Mouse (Mus musculus): ENCODE results near the gene Fadd. TPM values are rescaled to one million over a fixed set of nuclear protein-coding genes. Genes with fewer than 3 reads are reported as not detected.

Fadd gene
- polyA plus RNA-seq, 1 experiment from 2014 or later = 4.7 TPM

GRCm38 (mm10) chr7:144612829-144613228 lies 30.6 kb upstream of the Fadd start:
- 80% methylated on average over 4 of the region's 4 CpGs for WGBS

GRCm38 (mm10) chr7:144612351-144612750 lies 30.1 kb upstream of the Fadd start:
- H3K27me3 ChIP-seq (replicated peaks; ENCODE audit: control insufficient read depth, insufficient read depth, low read length) = no peaks in the 10 kb centered on the region
- H3K27ac ChIP-seq (ENCODE audit: low read depth, low read length) = no peak overlapping the region
- H3K9me3 ChIP-seq (ENCODE audit: control insufficient read depth, low read length) = no peaks in the 10 kb centered on the region
- no peaks in the 10 kb centered on the region for H3K36me3 ChIP-seq (ENCODE audit: control insufficient read depth, insufficient read depth, low read length)
- no peak overlapping the region for H3K4me3 ChIP-seq (ENCODE audit: low read length)
- ATAC-seq = no peak
- WGBS = 74% methylated on average over 4 of the region's 4 CpGs
- H3K9ac ChIP-seq (ENCODE audit: low read depth, low read length) = no peak overlapping the region
- H3K4me2 ChIP-seq (ENCODE audit: low read length) = no peak overlapping the region
- H3K4me1 ChIP-seq (ENCODE audit: control insufficient read depth, insufficient read depth, low read depth, low read length) = no peaks in the 10 kb centered on the region

More at GRCm38 (mm10) chr7:144612829-144613228, 30.6 kb upstream of the Fadd start:
- Histone ChIP-seq H3K9ac (ENCODE audit: low read depth, low read length) (no peak overlapping the region), H3K27me3 (replicated peaks; ENCODE audit: control insufficient read depth, insufficient read depth, low read length) (no peaks in the 10 kb centered on the region), H3K4me2 (ENCODE audit: low read length) (no peak overlapping the region), H3K27ac (ENCODE audit: low read depth, low read length) (no peak overlapping the region), H3K4me3 (ENCODE audit: low read length) (no peak overlapping the region), H3K36me3 (ENCODE audit: control insufficient read depth, insufficient read depth, low read length) (no peaks in the 10 kb centered on the region), H3K9me3 (ENCODE audit: control insufficient read depth, low read length) (no peaks in the 10 kb centered on the region), H3K4me1 (ENCODE audit: control insufficient read depth, insufficient read depth, low read depth, low read length) (no peaks in the 10 kb centered on the region)
- peak; percentile 40; the same call in 1 of the 2 replicates for ATAC-seq

GRCm38 (mm10) chr7:144611595-144611994 lies 29.3 kb upstream of the Fadd start:
- Histone ChIP-seq H3K36me3 (ENCODE audit: control insufficient read depth, insufficient read depth, low read length) (no peaks in the 10 kb centered on the region), H3K9me3 (ENCODE audit: control insufficient read depth, low read length) (no peaks in the 10 kb centered on the region), H3K27ac (ENCODE audit: low read depth, low read length) (no peak overlapping the region), H3K9ac (ENCODE audit: low read depth, low read length) (no peak overlapping the region), H3K4me1 (ENCODE audit: control insufficient read depth, insufficient read depth, low read depth, low read length) (no peaks in the 10 kb centered on the region), H3K27me3 (replicated peaks; ENCODE audit: control insufficient read depth, insufficient read depth, low read length) (no peaks in the 10 kb centered on the region), H3K4me2 (ENCODE audit: low read length) (no peak overlapping the region), H3K4me3 (ENCODE audit: low read length) (no peak overlapping the region)
- 95% methylated on average over 16 of the region's 16 CpGs for WGBS
- no peak for ATAC-seq

- H3K36me3 ChIP-seq (ENCODE audit: control insufficient read depth, insufficient read depth, low read length) = no peaks in the 10 kb centered on the region
- ATAC-seq = no peak
- WGBS = 89% methylated on average over 7 of the region's 7 CpGs
Measured at GRCm38 (mm10) chr7:144609568-144609967, 27.3 kb upstream of the Fadd start.

GRCm38 (mm10) chr7:144607862-144608261 lies 25.6 kb upstream of the Fadd start:
- no peaks in the 10 kb centered on the region for H3K36me3 ChIP-seq (ENCODE audit: control insufficient read depth, insufficient read depth, low read length)
- 93% methylated on average over 15 of the region's 15 CpGs for WGBS
- no peak for ATAC-seq
- no peaks in the 10 kb centered on the region for H3K9me3 ChIP-seq (ENCODE audit: control insufficient read depth, low read length)
- H3K4me2 ChIP-seq (ENCODE audit: low read length) = no peak overlapping the region
- H3K4me1 ChIP-seq (ENCODE audit: control insufficient read depth, insufficient read depth, low read depth, low read length) = no peaks in the 10 kb centered on the region
- H3K4me3 ChIP-seq (ENCODE audit: low read length) = no peak overlapping the region
- H3K9ac ChIP-seq (ENCODE audit: low read depth, low read length) = no peak overlapping the region
- no peaks in the 10 kb centered on the region for H3K27me3 ChIP-seq (replicated peaks; ENCODE audit: control insufficient read depth, insufficient read depth, low read length)
- no peak overlapping the region for H3K27ac ChIP-seq (ENCODE audit: low read depth, low read length)

More at GRCm38 (mm10) chr7:144609568-144609967, 27.3 kb upstream of the Fadd start:
- Histone ChIP-seq H3K4me3 (ENCODE audit: low read length) (no peak overlapping the region), H3K27ac (ENCODE audit: low read depth, low read length) (no peak overlapping the region), H3K27me3 (replicated peaks; ENCODE audit: control insufficient read depth, insufficient read depth, low read length) (no peaks in the 10 kb centered on the region), H3K4me1 (ENCODE audit: control insufficient read depth, insufficient read depth, low read depth, low read length) (no peaks in the 10 kb centered on the region), H3K9me3 (ENCODE audit: control insufficient read depth, low read length) (no peaks in the 10 kb centered on the region), H3K4me2 (ENCODE audit: low read length) (no peak overlapping the region), H3K9ac (ENCODE audit: low read depth, low read length) (no peak overlapping the region)

- no peak for ATAC-seq
- H3K4me1 ChIP-seq (ENCODE audit: control insufficient read depth, insufficient read depth, low read depth, low read length) = no peaks in the 10 kb centered on the region
- 68% methylated on average over 4 of the region's 4 CpGs for WGBS
- no peak overlapping the region for H3K4me3 ChIP-seq (ENCODE audit: low read length)
- no peak overlapping the region for H3K27ac ChIP-seq (ENCODE audit: low read depth, low read length)
- H3K4me2 ChIP-seq (ENCODE audit: low read length) = no peak overlapping the region
- no peaks in the 10 kb centered on the region for H3K36me3 ChIP-seq (ENCODE audit: control insufficient read depth, insufficient read depth, low read length)
- H3K27me3 ChIP-seq (replicated peaks; ENCODE audit: control insufficient read depth, insufficient read depth, low read length) = no peaks in the 10 kb centered on the region
- H3K9ac ChIP-seq (ENCODE audit: low read depth, low read length) = no peak overlapping the region
- no peaks in the 10 kb centered on the region for H3K9me3 ChIP-seq (ENCODE audit: control insufficient read depth, low read length)
Measured at GRCm38 (mm10) chr7:144604735-144605134, 22.5 kb upstream of the Fadd start.

GRCm38 (mm10) chr7:144604291-144604690 lies 22.0 kb upstream of the Fadd start:
- no peak overlapping the region for H3K9ac ChIP-seq (ENCODE audit: low read depth, low read length)
- H3K4me1 ChIP-seq (ENCODE audit: control insufficient read depth, insufficient read depth, low read depth, low read length) = no peaks in the 10 kb centered on the region
- no peaks in the 10 kb centered on the region for H3K9me3 ChIP-seq (ENCODE audit: control insufficient read depth, low read length)
- 94% methylated on average over 2 of the region's 2 CpGs for WGBS
- H3K27me3 ChIP-seq (replicated peaks; ENCODE audit: control insufficient read depth, insufficient read depth, low read length) = no peaks in the 10 kb centered on the region
- H3K4me3 ChIP-seq (ENCODE audit: low read length) = no peak overlapping the region
- no peak overlapping the region for H3K27ac ChIP-seq (ENCODE audit: low read depth, low read length)
- H3K36me3 ChIP-seq (ENCODE audit: control insufficient read depth, insufficient read depth, low read length) = no peaks in the 10 kb centered on the region
- H3K4me2 ChIP-seq (ENCODE audit: low read length) = no peak overlapping the region
- ATAC-seq = no peak

GRCm38 (mm10) chr7:144600333-144600900 lies 18.2 kb upstream of the Fadd start:
- Histone ChIP-seq H3K9ac (ENCODE audit: low read depth, low read length) (no peak overlapping the region), H3K4me2 (ENCODE audit: low read length) (no peak overlapping the region), H3K4me1 (ENCODE audit: control insufficient read depth, insufficient read depth, low read depth, low read length) (no peaks in the 10 kb centered on the region), H3K9me3 (ENCODE audit: control insufficient read depth, low read length) (no peaks in the 10 kb centered on the region), H3K36me3 (ENCODE audit: control insufficient read depth, insufficient read depth, low read length) (no peaks in the 10 kb centered on the region), H3K27me3 (replicated peaks; ENCODE audit: control insufficient read depth, insufficient read depth, low read length) (no peaks in the 10 kb centered on the region), H3K27ac (ENCODE audit: low read depth, low read length) (no peak overlapping the region), H3K4me3 (ENCODE audit: low read length) (no peak overlapping the region)
- WGBS = 24% methylated on average over 6 of the region's 6 CpGs
- peak; percentile 58; the same call in 1 of the 2 replicates for ATAC-seq

GRCm38 (mm10) chr7:144589508-144589907 lies 7.2 kb upstream of the Fadd start:
- no peak overlapping the region for H3K4me2 ChIP-seq (ENCODE audit: low read length)
- ATAC-seq = peak; percentile 66; the same call in 1 of the 2 replicates
- no peaks in the 10 kb centered on the region for H3K9me3 ChIP-seq (ENCODE audit: control insufficient read depth, low read length)
- no peaks in the 10 kb centered on the region for H3K4me1 ChIP-seq (ENCODE audit: control insufficient read depth, insufficient read depth, low read depth, low read length)
- no peak overlapping the region for H3K4me3 ChIP-seq (ENCODE audit: low read length)
- no peak overlapping the region for H3K9ac ChIP-seq (ENCODE audit: low read depth, low read length)
- WGBS = 73% methylated on average over 3 of the region's 3 CpGs
- H3K27ac ChIP-seq (ENCODE audit: low read depth, low read length) = no peak overlapping the region
- no peaks in the 10 kb centered on the region for H3K27me3 ChIP-seq (replicated peaks; ENCODE audit: control insufficient read depth, insufficient read depth, low read length)
- no peaks in the 10 kb centered on the region for H3K36me3 ChIP-seq (ENCODE audit: control insufficient read depth, insufficient read depth, low read length)

All from hindbrain, embryonic 16.5 days (tissue).